Mouse (Mus musculus) thymus, postnatal 10 days (tissue): Measurements from ENCODE around the gene Hint3.
"Not testable (repeated sequence)": the region's sequence is repeated elsewhere in the genome, so short reads cannot be mapped to it uniquely, and the experiment has no call there.

Experiments used
- DNase-seq, 2 experiments: peaks; one replicate each; pipeline ENCODE4 v3.0.0; 2021; ENCODE audit warnings: low spot score in 2 of 2

Gene Hint3

GRCm38 (mm10) chr10:30629513-30629912 is at the start of gene Hint3:
Gene Hint3, minus strand, starts transcription at chr10:30629632.
- no peak for DNase-seq

- DNase-seq: no peak
Observed at GRCm38 (mm10) chr10:30678051-30678450, 48.6 kb upstream of the Hint3 start.

DNA sequence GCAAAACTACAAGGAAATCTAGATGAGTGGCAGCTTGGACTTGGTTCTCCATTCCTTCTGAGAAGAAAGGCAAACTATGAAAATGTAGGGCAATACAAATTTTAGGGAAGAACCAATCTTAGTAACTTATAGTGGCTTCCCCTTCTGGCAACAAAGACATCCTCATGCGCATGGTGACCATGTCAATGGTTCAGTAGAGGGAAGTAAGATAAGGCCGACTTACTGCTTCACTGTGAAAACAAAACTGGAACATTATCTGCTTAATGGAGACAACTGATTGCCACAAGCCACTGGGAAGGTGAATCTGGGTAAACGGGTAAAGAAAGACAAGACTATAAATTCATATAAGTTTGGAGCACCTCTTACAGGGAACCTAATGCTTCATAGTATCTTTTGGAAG is 45.4 kb upstream of the Hint3 start:
- DNase-seq: no peak

DNA sequence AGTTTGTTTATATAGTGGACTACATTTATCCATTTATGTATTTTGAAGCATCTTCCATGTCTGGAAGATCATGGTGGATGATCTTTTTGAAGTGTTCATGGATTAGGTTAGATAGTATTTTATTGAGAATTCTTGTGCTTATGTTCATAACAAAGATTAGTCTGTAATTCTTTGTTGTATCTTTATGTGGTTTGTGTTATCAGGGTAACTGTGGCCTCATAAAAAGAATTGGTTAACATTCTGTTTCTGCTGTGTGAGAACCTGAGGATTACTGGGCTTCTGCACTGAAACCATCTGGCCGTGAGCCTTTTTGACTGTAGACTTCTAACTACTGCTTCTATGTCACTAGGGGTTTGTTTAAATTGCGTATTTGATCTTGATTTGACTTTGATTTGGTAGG is 37.1 kb upstream of the Hint3 start:
- no peak for DNase-seq

GRCm38 (mm10) chr10:30660564-30661328 is 31.3 kb upstream of the Hint3 start:
- DNase-seq: no peak

DNA sequence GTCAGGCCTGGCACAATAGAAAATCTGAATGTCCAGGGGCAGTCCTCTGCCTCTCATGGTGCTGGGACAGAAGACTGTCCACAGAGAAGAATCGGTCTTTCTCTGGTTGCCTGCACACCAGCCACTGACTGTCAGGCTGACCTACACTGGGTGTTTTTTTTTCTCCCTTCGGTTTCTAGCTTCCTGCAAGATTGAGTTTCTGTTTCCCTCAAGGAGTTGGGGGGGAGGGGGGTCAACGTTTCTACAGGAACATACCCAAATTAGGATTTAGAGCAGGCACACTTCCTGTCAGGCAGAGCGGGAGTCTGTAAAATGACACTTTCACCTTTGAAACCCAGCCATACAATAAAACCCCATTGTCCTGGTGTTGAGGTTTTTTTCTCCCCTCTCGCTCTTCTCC is 26.2 kb upstream of the Hint3 start:
- DNase-seq: peak in 1 of 2 experiments; percentile 16

- DNase-seq: no peak
Observed at GRCm38 (mm10) chr10:30647681-30648080, 18.2 kb upstream of the Hint3 start.

DNA sequence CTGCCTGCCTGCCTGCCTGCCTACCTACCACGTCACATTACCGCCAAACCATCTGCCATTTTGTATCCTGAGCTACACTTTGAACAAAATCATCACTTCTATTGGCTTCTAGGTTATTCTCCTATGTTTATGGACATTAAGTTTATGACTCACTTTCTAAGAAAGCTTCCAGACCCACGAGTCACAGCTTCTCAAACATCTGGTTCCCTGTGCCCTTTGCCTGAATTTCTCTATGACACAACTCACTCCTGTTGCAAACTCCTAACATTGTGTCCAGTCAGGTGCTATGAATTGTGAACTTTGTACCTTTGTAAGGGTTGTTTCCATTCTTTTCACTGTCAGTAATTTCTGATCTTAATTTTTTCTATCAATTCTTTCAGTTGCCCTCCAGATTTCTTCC is 8.8 kb upstream of the Hint3 start:
- no peak for DNase-seq

- DNase-seq: not testable (repeated sequence)
Observed at GRCm38 (mm10) chr10:30636474-30637154, 7.2 kb upstream of the Hint3 start.

GRCm38 (mm10) chr10:30632718-30633117 is 3.3 kb upstream of the Hint3 start:
- DNase-seq: no peak

GRCm38 (mm10) chr10:30629977-30630376 is 545 bp upstream of the Hint3 start:
- DNase-seq: no peak

- DNase-seq: not testable (repeated sequence)
Observed at GRCm38 (mm10) chr10:30628444-30628843, 988 bp downstream of the Hint3 start.

GRCm38 (mm10) chr10:30627548-30627947 is 1.9 kb downstream of the Hint3 start:
- no peak for DNase-seq

DNA sequence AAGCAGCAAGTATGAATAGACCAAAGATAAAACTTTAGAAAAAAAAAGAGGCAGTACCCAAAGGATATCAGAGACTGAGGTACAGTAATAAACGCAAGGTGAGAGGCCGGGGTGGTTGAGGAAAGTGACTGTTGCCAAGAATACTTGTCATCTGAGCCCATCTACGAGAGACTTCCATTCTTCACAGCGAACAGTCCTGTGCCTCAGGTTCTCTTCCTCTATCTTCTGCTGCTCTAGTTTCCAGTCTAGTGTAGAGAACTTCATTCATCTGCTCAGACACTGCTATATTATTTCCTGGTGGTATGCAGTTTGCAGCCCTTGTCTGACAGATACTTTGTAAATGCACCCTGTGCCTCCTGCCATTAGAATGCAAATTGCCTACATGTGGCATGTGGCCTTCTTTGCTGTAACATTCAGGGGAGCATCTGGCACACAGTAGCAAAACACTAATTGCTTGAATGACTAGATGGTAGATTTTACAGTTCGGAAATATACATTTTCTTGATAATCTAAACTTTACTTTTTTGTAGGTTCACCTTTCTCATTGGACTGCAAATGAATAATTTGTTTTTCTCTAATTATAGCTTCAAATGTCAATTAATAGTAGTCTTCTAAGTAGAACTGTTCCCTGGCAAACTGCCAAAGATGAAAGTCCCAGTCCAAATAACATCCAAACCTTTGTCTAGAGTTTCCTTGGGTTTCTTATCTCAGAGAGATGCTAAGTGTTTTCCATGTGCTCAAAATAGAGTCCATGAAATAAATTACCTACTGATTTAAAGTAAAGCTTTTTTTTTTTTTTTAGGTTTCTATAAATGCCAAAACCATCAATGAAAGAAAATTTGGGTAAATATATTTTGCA is 5.0 kb downstream of the Hint3 start:
- DNase-seq: no peak

GRCm38 (mm10) chr10:30622928-30623327 is 6.5 kb downstream of the Hint3 start:
- no peak for DNase-seq

DNA sequence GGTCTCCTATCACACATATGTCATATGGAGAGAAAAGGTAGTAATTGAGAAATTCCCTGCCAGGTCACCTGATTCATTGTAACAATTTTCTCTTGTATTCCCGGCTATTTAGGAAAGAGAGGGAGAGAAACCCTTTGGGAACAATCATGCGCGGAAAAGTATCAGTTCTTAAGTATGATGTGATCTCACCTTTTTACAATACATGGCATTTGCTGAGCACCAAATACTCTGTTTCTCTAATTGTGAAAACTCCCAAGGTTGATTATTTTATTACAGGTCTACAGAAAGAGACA is 10.6 kb downstream of the Hint3 start:
- DNase-seq: no peak

DNA sequence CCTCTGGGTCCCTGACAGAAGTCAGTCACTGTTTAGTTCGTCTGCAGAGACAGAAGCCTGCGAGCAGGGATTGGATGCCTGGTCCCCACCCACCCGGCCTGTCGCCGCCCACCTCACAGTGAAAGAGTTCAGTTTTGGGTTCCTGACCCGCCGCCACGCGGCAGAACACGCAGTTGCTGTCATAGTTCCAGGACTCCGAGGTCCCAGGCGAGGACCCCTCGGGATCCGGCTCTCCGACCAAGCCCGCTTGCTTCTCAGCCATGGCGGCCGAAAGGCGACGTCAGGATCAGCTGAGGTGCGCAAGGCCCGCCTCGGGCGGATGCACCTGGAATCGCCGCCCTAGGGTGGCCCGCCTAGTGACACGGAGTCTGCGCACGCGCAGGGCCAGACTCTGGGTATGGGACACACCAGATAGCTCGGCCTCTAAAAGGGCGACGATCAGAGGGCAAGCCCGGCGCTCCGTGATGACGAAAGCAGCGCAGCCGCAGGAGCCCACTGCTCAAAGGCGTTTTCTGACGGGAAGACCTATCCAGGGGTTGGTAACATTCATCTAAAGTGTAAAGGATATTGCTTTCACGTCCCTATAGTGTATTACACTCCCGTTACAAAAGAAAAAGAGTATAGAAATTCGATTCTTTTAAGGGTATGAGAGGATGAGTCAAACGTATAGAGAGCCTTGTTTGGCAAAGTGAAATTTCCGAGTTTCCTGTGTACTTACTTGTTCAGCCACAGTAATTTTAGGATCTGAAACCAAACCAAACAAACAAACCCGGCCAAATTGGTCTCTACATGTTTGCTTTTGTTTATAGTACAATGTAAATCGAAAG is 11.1 kb downstream of the Hint3 start:
- peak; percentile 97 to 99 for DNase-seq

GRCm38 (mm10) chr10:30613039-30613438 is 16.4 kb downstream of the Hint3 start:
- no peak for DNase-seq

- DNase-seq: no peak
Observed at GRCm38 (mm10) chr10:30609614-30610013, 19.8 kb downstream of the Hint3 start.

GRCm38 (mm10) chr10:30608109-30608508 is 21.3 kb downstream of the Hint3 start:
- no peak for DNase-seq

DNA sequence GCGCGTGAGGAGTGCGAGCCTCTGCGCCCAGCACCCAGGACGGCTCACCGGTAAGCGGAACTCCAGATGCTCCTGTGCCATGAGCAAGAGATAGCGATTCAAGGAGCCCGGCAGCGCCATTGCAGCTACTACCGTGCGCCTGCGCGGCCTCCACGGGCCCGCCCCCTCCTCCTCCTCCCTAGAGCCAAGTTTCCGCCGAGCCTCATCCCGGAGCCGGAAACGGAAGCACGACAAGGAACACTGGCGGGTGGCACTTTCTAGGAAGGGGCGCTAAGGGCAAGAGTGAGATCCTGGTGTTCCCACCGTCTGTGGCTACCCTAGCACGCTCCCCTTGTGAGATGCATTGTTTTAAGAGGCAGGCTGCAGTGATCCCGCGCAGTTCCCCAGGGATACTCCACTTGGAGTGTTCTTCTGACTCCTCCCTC is 28.9 kb downstream of the Hint3 start, which contains the start of gene Trmt11:
TSS of gene Trmt11 (minus strand) at position 208 of the 425 bp plus-strand sequence.
- DNase-seq: peak; percentile 78 to 79
